Mouse (Mus musculus) lung, adult 2 months (tissue): Measurements from ENCODE around the gene Nfe2l3. TPM values are rescaled to one million over a fixed set of nuclear protein-coding genes. Genes with fewer than 3 reads are reported as not detected.
"Not testable (repeated sequence)": the region's sequence is repeated elsewhere in the genome, so short reads cannot be mapped to it uniquely, and the experiment has no call there.

Source experiments
- DNase-seq: peaks from one replicate; pipeline ENCODE4 v3.0.0; 2022
- H3K4me1 ChIP-seq: fragments of 200-500 bp; 2 replicates; pipeline ENCODE4 v1.6.1; 2011; ENCODE audit warnings: low read length; ENCODE audit not compliant: control insufficient read depth, insufficient read depth
- H3K4me3 ChIP-seq: fragments of 200-500 bp; replicated peaks from 2 replicates; pipeline ENCODE3; 2011; ENCODE audit warnings: low read depth, mild to moderate bottlenecking, control low read depth, low read length; ENCODE audit errors: extremely low read depth
- CTCF ChIP-seq: fragments of 200-500 bp; IDR thresholded peaks from 2 replicates; pipeline ENCODE4 v1.5.1; 2011; ENCODE audit warnings: mild to moderate bottlenecking, low read length, control low read depth; ENCODE audit not compliant: insufficient read depth
- POLR2A ChIP-seq: fragments of 200-500 bp; IDR thresholded peaks from 2 replicates; pipeline ENCODE4 v1.6.1; 2011; ENCODE audit warnings: low read depth, mild to moderate bottlenecking, control low read depth, low read length, borderline replicate concordance; ENCODE audit errors: extremely low read depth
- WGBS: fragments of 180-500 bp; shearing (Covaris S2); methylation state at CpG from one replicate; pipeline ENCODE4 v1.1.7; 2018; 5-methylcytosine and 5-hydroxymethylcytosine counted together
- polyA plus RNA-seq: library from polyadenylated mRNA; depleted of rRNA; stranded (reverse); fragments of >200 nt; gene quantifications from 2 replicates; pipeline ENCODE4 v1.2.3, GENCODE M21; 2012; rRNA removed

Gene Nfe2l3
- polyA plus RNA-seq, 1 experiment = 3.5 TPM

GRCm38 (mm10) chr6:51481548-51481947 is 49.1 kb downstream of the Nfe2l3 start:
- Histone ChIP-seq H3K4me1 (no peaks in the 10 kb centered on the region), H3K4me3 (no peak overlapping the region)
- 89% methylated on average over 8 of the region's 8 CpGs for WGBS
- DNase-seq = no peak
- TF ChIP-seq POLR2A (no peak), CTCF (no peak)

DNA sequence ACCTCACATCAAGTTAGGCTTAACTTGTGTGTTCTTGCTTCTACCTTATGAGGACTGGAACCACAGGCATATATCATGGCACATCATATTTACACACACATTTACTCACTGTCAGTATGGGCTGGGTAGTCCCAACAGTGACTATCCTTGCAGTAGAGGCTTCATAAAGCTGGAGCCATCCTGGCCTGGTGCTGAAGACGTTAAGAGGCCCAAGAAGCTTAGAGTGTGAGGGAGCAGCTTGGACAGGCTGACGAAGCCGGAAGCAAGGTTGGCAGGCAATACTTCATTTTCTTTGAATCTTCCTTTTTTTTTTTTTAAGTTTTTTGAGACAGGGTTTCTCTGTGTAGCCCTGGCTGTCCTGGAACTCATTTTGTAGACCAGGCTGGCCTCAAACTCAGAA is 51.4 kb downstream of the Nfe2l3 start:
- no peak overlapping the region for H3K4me3 ChIP-seq
- DNase-seq = no peak
- no peaks in the 10 kb centered on the region for H3K4me1 ChIP-seq
- no peak for TF ChIP-seq CTCF
- TF ChIP-seq POLR2A = no peak
- WGBS = 90% methylated on average over 3 of the region's 3 CpGs

- WGBS = 94% methylated on average over 8 of the region's 8 CpGs
Measured at GRCm38 (mm10) chr6:51484556-51484955, 52.1 kb downstream of the Nfe2l3 start.

GRCm38 (mm10) chr6:51485646-51486045 is 53.2 kb downstream of the Nfe2l3 start:
- DNase-seq = no peak
- WGBS = 67% methylated on average over 2 of the region's 2 CpGs
- H3K4me3 ChIP-seq = no peak overlapping the region
- H3K4me1 ChIP-seq = no peaks in the 10 kb centered on the region
- no peak for TF ChIP-seq POLR2A
- no peak for TF ChIP-seq CTCF

More at GRCm38 (mm10) chr6:51484556-51484955, 52.1 kb downstream of the Nfe2l3 start:
- DNase-seq, H3K4me3 ChIP-seq, H3K4me1 ChIP-seq: not testable (repeated sequence)

- no peak for TF ChIP-seq CTCF
- no peak for TF ChIP-seq POLR2A
- H3K4me3 ChIP-seq = no peak overlapping the region
- H3K4me1 ChIP-seq = no peaks in the 10 kb centered on the region
- DNase-seq = no peak
- 41% methylated on average over 7 of the region's 7 CpGs for WGBS
Measured at GRCm38 (mm10) chr6:51486076-51486710, 53.7 kb downstream of the Nfe2l3 start.

DNA sequence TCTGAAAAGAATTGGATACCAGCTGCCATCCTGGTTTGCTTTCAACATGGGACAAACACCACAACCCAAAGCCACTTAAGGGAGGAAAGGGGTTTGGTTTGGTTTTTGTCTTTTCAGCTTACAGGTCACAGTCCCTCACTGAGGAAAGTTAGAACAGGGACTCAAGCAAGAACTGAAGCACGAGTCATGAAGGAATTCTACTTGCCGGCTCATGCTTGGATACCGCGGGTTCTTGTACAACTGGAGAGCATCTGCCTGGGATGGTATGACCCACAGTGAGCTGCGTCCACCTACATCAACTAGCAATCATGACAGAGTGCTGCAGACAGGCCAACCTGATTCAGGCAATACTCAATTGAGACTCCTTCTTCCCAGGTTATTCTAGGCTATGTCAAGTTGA is 54.3 kb downstream of the Nfe2l3 start:
- H3K4me1 ChIP-seq = no peaks in the 10 kb centered on the region
- no peak for TF ChIP-seq CTCF
- no peak for TF ChIP-seq POLR2A
- 87% methylated on average over 5 of the region's 5 CpGs for WGBS
- no peak for DNase-seq
- no peak overlapping the region for H3K4me3 ChIP-seq

- TF ChIP-seq CTCF = no peak
- no peak for DNase-seq
- H3K4me3 ChIP-seq = no peak overlapping the region
- WGBS = 57% methylated on average over 2 of the region's 2 CpGs
- H3K4me1 ChIP-seq = no peaks in the 10 kb centered on the region
Measured at GRCm38 (mm10) chr6:51489787-51490186, 57.3 kb downstream of the Nfe2l3 start.

DNA sequence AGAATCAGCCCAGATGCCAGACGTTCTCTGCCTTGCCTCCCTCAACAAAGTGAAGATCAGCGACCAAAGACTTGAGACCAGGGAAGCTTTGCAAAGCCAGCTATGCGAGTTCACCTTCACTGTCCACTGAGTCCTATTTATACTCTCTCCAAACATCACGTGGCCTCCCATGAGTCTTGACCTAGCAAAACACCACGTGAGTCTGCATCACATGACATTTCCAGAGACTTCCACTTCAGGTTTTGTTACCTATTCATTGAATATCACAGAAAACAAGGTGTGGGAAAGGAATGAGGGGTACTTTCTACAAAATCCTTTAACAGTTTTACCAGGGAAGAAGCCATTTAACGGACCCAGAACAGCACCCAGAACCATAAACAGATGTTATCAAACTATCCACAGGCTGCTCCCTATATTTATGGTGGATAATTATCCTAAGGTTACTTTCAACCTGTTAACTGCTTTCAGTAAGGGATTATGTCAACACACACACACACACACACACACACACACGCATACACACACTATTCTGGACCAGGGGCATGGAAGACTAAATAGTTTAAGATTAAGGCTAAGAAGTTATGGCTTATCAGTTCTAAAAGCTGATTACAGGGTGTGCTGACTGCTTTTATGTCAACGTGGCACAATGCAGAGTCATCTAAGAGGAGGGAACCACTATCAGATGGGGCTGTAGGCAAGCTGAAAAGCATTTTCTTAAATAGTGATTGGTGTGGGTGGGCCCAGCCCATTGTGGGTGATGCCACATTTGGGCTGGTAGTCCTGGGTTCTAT is 65.0 kb downstream of the Nfe2l3 start:
- no peak for TF ChIP-seq CTCF
- TF ChIP-seq POLR2A = no peak
- WGBS = 59% methylated on average over 8 of the region's 8 CpGs
- no peak for DNase-seq

DNA sequence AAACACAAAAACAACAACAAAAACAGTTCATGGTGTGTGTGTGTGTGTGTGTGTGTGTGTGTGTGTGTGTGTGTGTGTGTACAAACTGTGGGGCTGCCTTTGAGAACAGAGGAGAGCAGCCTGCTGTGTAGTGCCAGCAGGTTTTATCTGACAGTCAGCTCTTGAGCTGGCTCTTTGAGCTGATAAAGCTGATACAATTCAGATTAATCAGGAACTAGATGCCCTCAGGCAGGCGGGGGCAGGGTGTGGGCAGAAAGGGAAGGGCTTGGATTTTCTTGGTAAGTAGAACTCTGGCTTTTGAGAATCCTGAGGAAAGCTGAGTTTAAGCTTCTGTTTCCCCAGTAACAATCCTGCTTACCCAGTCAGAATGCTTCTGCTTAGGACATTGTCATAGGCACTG is 73.2 kb downstream of the Nfe2l3 start:
- no peak overlapping the region for H3K4me3 ChIP-seq
- no peaks in the 10 kb centered on the region for H3K4me1 ChIP-seq
- DNase-seq = no peak
- 59% methylated on average over 1 of the region's 1 CpGs for WGBS
- TF ChIP-seq CTCF (no peak), POLR2A (no peak)

More for the DNA sequence above, 65.0 kb downstream of the Nfe2l3 start:
- Histone ChIP-seq H3K4me1 (no peaks in the 10 kb centered on the region), H3K4me3 (no peak overlapping the region)

GRCm38 (mm10) chr6:51507556-51507955 is 75.1 kb downstream of the Nfe2l3 start:
- TF ChIP-seq POLR2A (no peak), CTCF (no peak)
- WGBS = 58% methylated on average over 2 of the region's 2 CpGs
- Histone ChIP-seq H3K4me1 (no peaks in the 10 kb centered on the region), H3K4me3 (no peak overlapping the region)
- DNase-seq = no peak

Other genes starting within 250 kb of the Nfe2l3 start
- 45.4 and 73.2 TPM in 2 replicates for gene Hnrnpa2b1, start 37.2 kb downstream of the Nfe2l3 start, polyA plus RNA-seq
- gene Cbx3, start 37.7 kb downstream of the Nfe2l3 start, polyA plus RNA-seq = 5.1 and 9.7 TPM in 2 replicates
- 2.6 and 4.0 TPM in 2 replicates for gene Snx10, start 91.2 kb downstream of the Nfe2l3 start, polyA plus RNA-seq